Mouse (Mus musculus) hindbrain, embryonic 12.5 days (tissue): Measurements from ENCODE around the gene Atg2a. TPM values are rescaled to one million over a fixed set of nuclear protein-coding genes. Genes with fewer than 3 reads are reported as not detected.

Source experiments
- ATAC-seq: fragments of 200-750 bp; cut with Nextera tagmentation; 2 replicates; pipeline ENCODE4 v1.8.0; 2017; ENCODE audit warnings: moderate TSS enrichment; ENCODE audit not compliant: low FRiP score
- H3K27ac ChIP-seq: fragments of 300-500 bp; sonication (generic); 2 replicates; pipeline ENCODE4 v1.5.1; 2016; ENCODE audit warnings: mild to moderate bottlenecking
- H3K27me3 ChIP-seq: fragments of 300-500 bp; sonication (generic); 2 replicates; pipeline ENCODE4 v1.6.1; 2016; ENCODE audit warnings: mild to moderate bottlenecking
- H3K36me3 ChIP-seq: fragments of 300-500 bp; sonication (generic); 2 replicates; pipeline ENCODE4 v1.6.1; 2016; ENCODE audit warnings: mild to moderate bottlenecking
- H3K4me1 ChIP-seq: fragments of 300-500 bp; sonication (generic); 2 replicates; pipeline ENCODE4 v1.6.1; 2016
- H3K4me2 ChIP-seq: fragments of 300-500 bp; sonication (generic); replicated peaks from 2 replicates; pipeline ENCODE4 v1.6.1; 2016; ENCODE audit warnings: mild to moderate bottlenecking
- H3K4me3 ChIP-seq: fragments of 300-500 bp; sonication (generic); 2 replicates; pipeline ENCODE4 v1.5.1; 2016; ENCODE audit warnings: mild to moderate bottlenecking
- H3K9ac ChIP-seq: fragments of 300-500 bp; sonication (generic); 2 replicates; pipeline ENCODE4 v1.6.1; 2016; ENCODE audit warnings: mild to moderate bottlenecking, moderate library complexity
- H3K9me3 ChIP-seq: fragments of 300-500 bp; sonication (generic); replicated peaks from 2 replicates; pipeline ENCODE4 v1.6.1; 2016; ENCODE audit warnings: mild to moderate bottlenecking
- WGBS: fragments of 180-500 bp; shearing (Covaris S2); methylation state at CpG from one replicate; pipeline ENCODE4 v1.1.7; 2016; 5-methylcytosine and 5-hydroxymethylcytosine counted together
- polyA plus RNA-seq: library from polyadenylated mRNA; unstranded; fragments of >200 nt; fragmentation: Nextera tagmentation; extraction: Ambion mirVana; gene quantifications from 2 replicates; pipeline ENCODE4 v1.2.1, GENCODE M21; 2016

Atg2a gene
- polyA plus RNA-seq, 1 experiment from 2014 or later: 15.4 TPM

DNA sequence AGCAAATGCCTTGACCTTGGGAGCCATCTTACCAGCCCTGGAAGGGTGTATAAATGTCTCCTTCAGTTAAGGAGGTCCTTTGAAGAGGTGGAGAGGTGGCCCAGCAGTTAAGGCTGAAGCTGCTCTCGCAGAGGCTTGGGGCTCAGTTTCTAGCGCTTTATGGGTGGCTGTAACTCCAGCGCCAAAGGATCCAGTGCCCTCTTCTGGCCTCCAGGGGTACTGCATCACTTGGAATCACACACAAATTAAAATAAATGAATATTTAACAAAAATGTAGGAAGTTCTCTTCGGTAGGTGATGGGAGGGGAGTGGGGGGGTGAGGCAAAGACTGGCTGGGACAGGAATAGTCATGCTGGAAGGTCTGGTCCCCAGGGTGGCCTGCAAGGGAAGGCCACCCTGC, 19.5 kb downstream of the Atg2a start:
- peaks cover 64% of the 10 kb centered on the region for H3K36me3 ChIP-seq
- 81% methylated on average over 4 of the region's 4 CpGs for WGBS

GRCm38 (mm10) chr19:6261379-6261778, 19.9 kb downstream of the Atg2a start:
- no peaks in the 10 kb centered on the region for H3K9me3 ChIP-seq
- no peaks in the 10 kb centered on the region for H3K4me1 ChIP-seq
- H3K27ac ChIP-seq: no peak overlapping the region
- ATAC-seq: no peak
- H3K9ac ChIP-seq: no peak overlapping the region
- no peak overlapping the region for H3K4me3 ChIP-seq
- H3K36me3 ChIP-seq: peaks cover 60% of the 10 kb centered on the region
- H3K4me2 ChIP-seq: no peak overlapping the region
- H3K27me3 ChIP-seq: no peaks in the 10 kb centered on the region
- whole genome bisulfite sequencing: 93% methylated on average over 14 of the region's 14 CpGs

More for the DNA sequence above, 19.5 kb downstream of the Atg2a start:
- no peak for ATAC-seq
- Histone ChIP-seq H3K27me3 (no peaks in the 10 kb centered on the region), H3K4me2 (no peak overlapping the region), H3K9ac (no peak overlapping the region), H3K9me3 (no peaks in the 10 kb centered on the region), H3K27ac (no peak overlapping the region), H3K4me1 (no peaks in the 10 kb centered on the region), H3K4me3 (no peak overlapping the region)

DNA sequence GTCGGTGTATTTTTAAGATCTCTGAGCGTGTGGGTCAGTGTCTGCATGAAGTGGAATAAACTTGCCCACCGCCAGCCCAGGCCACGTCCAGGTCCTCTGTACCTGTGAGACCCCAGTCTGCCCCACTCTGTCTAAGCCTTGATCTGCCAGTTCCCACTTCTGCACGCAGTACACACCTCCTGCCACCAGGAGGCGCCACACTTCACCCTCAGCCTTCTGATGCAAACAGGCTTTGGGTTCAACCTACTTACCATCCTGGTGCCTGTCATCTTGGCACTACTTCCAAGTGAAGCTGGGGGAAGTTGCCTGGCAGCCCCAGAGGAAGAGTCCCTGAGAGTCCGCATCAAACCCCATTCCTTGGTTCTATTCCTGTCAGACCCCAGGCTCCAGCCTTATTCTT, 20.8 kb downstream of the Atg2a start:
- Histone ChIP-seq H3K4me3 (no peak overlapping the region), H3K27ac (no peak overlapping the region), H3K4me1 (no peaks in the 10 kb centered on the region), H3K9me3 (no peaks in the 10 kb centered on the region), H3K4me2 (no peak overlapping the region), H3K27me3 (no peaks in the 10 kb centered on the region), H3K9ac (no peak overlapping the region), H3K36me3 (peaks cover 51% of the 10 kb centered on the region)
- no peak for ATAC-seq
- 60% methylated on average over 7 of the region's 7 CpGs for WGBS

DNA sequence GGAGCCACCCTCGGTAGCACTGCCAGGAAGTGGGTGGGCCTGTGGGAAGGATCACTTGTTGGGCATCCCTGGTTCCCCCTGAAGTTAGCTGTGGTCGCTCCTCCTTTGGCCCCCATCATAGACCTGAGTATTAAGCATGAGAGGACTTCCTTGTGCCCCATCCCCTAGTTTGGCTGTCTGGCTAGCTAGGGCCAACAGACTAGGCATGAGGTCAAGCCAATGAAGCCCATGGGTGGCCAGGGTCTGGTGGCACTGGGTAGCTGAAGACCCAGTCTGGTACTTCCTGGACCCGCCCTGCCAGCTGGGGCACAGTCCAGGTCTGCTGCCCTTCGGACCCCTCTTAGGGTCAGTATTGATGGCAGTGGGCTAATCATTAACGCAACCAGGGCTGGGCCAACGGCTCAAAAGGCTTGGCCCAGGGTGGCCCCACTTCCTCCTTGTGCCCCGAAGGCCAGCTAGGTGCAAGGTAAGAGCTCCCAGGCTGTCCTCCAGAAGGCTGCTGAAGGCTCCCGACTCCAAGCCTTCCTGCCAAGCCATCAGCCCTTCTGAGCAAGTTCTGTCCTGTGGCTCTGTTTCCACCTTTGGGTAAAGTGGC, 21.5 kb downstream of the Atg2a start:
- Histone ChIP-seq H3K36me3 (peaks cover 44% of the 10 kb centered on the region), H3K4me2 (no peak overlapping the region), H3K9ac (no peak overlapping the region), H3K4me3 (no peak overlapping the region), H3K27me3 (no peaks in the 10 kb centered on the region), H3K27ac (no peak overlapping the region), H3K4me1 (no peaks in the 10 kb centered on the region), H3K9me3 (no peaks in the 10 kb centered on the region)
- WGBS: 83% methylated on average over 8 of the region's 8 CpGs
- no peak for ATAC-seq

GRCm38 (mm10) chr19:6264200-6264599, 22.7 kb downstream of the Atg2a start:
- H3K9ac ChIP-seq: no peak overlapping the region
- ATAC-seq: no peak
- H3K27ac ChIP-seq: no peak overlapping the region
- no peaks in the 10 kb centered on the region for H3K9me3 ChIP-seq
- H3K27me3 ChIP-seq: no peaks in the 10 kb centered on the region
- no peak overlapping the region for H3K4me2 ChIP-seq
- 0 out of 2 replicates have a peak, but pooled peaks cover 2% of the 10 kb centered on the region for H3K4me1 ChIP-seq
- WGBS: 82% methylated on average over 9 of the region's 9 CpGs
- H3K36me3 ChIP-seq: peaks cover 32% of the 10 kb centered on the region
- H3K4me3 ChIP-seq: no peak overlapping the region

DNA sequence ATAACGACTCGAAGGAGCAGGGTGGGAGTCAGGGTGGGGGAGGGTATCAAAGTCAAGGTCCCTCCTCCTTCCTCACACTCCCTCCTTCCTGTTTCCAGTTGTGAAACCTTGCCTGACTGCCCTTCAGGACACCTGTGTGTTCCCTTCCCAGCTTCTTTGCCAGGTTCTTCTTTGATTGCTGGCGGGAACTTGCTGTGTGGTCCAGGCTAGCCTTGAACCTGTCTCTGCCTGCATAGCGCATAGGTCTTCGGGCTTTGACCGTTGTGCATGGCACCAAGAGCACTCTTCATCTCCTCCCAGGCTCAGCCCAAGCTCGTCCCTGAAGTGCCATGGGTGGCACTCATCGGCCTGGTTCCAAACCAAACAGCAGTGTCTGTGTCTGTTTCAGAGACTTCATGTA, 23.5 kb downstream of the Atg2a start:
- Histone ChIP-seq H3K4me2 (no peak overlapping the region), H3K9ac (no peak overlapping the region), H3K9me3 (no peaks in the 10 kb centered on the region), H3K36me3 (peaks cover 27% of the 10 kb centered on the region), H3K27me3 (no peaks in the 10 kb centered on the region), H3K4me1 (0 out of 2 replicates have a peak, but pooled peaks cover 2% of the 10 kb centered on the region), H3K27ac (no peak overlapping the region), H3K4me3 (no peak overlapping the region)
- WGBS: 83% methylated on average over 8 of the region's 8 CpGs
- no peak for ATAC-seq

DNA sequence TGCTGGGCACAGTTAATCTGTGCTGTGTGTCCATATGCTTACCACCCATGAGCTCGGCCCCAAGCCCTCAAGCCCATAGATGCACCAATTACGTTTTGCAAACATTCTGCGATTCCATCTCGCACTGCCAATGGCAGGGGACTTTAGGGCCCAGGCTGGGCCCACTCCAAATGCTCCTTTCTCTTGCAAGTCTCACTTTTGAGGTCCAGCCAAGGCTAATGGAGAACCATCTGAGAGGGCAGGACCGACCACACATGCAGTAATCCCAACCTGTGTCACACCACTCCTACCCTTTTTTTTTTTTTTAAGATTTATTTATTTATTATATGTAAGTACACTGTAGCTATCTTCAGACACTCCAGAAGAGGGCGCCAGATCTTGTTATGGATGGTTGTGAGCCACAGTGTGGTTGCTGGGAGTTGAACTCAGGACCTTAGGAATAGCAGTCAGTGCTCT, 24.3 kb downstream of the Atg2a start:
- Histone ChIP-seq H3K27ac (no peak overlapping the region), H3K27me3 (0 out of 2 replicates have a peak, but pooled peaks cover under 1% of the 10 kb centered on the region)
- 70% methylated on average over 6 of the region's 6 CpGs for WGBS

DNA sequence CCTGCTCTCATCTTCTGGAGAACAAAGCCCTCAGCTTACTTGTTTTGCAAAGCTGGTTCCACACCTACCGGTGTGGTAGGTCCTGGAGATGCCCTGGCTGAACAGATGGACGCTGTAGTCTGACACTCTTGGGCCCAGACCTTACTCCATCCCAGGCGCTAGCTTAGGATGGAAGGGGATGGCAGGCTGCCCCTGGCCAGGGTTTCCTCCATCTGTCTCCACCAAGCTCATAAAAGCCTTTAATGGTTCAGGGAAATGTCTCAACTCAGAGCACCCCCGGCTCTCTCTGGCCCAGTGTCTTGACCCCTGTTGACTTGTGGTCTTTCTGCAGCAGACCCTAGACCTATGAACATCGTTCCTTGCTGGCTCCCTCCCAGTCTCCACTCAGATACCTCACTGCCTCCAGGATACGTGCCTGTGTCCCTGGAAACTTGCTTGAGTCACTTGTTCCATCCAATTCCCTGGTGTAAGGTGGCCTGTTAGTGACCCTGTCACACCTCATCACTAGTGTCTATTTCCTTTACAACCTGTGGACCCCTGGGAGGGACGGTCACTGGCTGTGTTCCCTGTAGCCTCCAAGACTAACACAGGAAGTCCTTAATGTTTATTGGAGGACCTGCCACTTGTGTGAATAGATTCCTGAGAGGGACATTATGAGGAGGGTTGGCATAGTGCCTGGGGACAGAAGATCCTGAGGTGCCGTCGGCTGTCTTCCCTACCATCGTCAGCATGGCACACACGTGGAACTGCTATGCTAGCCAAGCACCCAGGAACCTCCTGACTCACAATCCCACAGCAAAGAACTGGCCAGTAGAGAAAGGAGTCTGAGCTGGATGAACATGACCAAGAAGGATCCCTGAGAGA, 26.1 kb downstream of the Atg2a start:
- no peak overlapping the region for H3K9ac ChIP-seq
- 78% methylated on average over 11 of the region's 11 CpGs for WGBS

More for the DNA sequence above, 24.3 kb downstream of the Atg2a start:
- peaks cover 19% of the 10 kb centered on the region for H3K36me3 ChIP-seq
- no peak overlapping the region for H3K9ac ChIP-seq
- ATAC-seq: no peak
- no peak overlapping the region for H3K4me3 ChIP-seq
- H3K9me3 ChIP-seq: no peaks in the 10 kb centered on the region
- 0 out of 2 replicates have a peak, but pooled peaks cover 2% of the 10 kb centered on the region for H3K4me1 ChIP-seq
- H3K4me2 ChIP-seq: no peak overlapping the region

GRCm38 (mm10) chr19:6268170-6268528, 26.7 kb downstream of the Atg2a start:
- Histone ChIP-seq H3K4me3 (no peak overlapping the region), H3K36me3 (no peaks in the 10 kb centered on the region), H3K4me2 (no peak overlapping the region), H3K27ac (no peak overlapping the region), H3K27me3 (0 out of 2 replicates have a peak, but pooled peaks cover 4% of the 10 kb centered on the region), H3K9ac (no peak overlapping the region), H3K9me3 (no peaks in the 10 kb centered on the region), H3K4me1 (0 out of 2 replicates have a peak, but pooled peaks cover 2% of the 10 kb centered on the region)
- peak; percentile 66 for ATAC-seq
- 17% methylated on average over 8 of the region's 8 CpGs for WGBS

More for the DNA sequence above, 26.1 kb downstream of the Atg2a start:
- no peaks in the 10 kb centered on the region for H3K9me3 ChIP-seq
- ATAC-seq: peak; percentile 34
- 0 out of 2 replicates have a peak, but pooled peaks cover 2% of the 10 kb centered on the region for H3K4me1 ChIP-seq
- 0 out of 2 replicates have a peak, but pooled peaks cover under 1% of the 10 kb centered on the region for H3K36me3 ChIP-seq
- no peak overlapping the region for H3K27ac ChIP-seq
- H3K4me2 ChIP-seq: no peak overlapping the region
- H3K27me3 ChIP-seq: 0 out of 2 replicates have a peak, but pooled peaks cover 4% of the 10 kb centered on the region
- H3K4me3 ChIP-seq: no peak overlapping the region

DNA sequence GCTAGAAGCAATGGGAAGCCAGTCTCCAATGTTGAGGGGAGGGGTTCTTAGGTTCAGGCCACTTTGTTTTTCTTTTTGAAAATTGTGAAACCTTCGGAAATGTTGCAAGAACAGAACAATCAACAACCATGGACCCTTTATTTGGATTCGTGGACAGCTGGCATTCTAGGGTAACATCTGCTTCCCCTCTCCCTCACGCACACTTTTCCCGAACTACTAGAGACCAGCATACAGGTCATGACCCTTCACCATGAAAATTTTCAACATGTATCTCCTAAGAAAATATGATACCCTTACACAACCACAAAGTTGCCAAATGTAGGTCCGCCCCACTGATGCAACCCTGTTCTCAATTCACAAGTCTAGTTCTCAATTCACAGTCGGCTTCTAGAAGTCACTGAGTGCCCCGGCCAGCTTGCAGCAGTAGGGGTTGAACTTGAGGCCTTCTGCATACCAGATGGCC, 27.2 kb downstream of the Atg2a start:
- H3K9me3 ChIP-seq: no peaks in the 10 kb centered on the region
- H3K27ac ChIP-seq: no peak overlapping the region
- no peak for ATAC-seq
- H3K4me3 ChIP-seq: no peak overlapping the region
- no peaks in the 10 kb centered on the region for H3K36me3 ChIP-seq
- H3K27me3 ChIP-seq: 0 out of 2 replicates have a peak, but pooled peaks cover 4% of the 10 kb centered on the region
- no peak overlapping the region for H3K9ac ChIP-seq
- WGBS: 83% methylated on average over 7 of the region's 7 CpGs
- H3K4me2 ChIP-seq: no peak overlapping the region
- 0 out of 2 replicates have a peak, but pooled peaks cover 2% of the 10 kb centered on the region for H3K4me1 ChIP-seq

- 0 out of 2 replicates have a peak, but pooled peaks cover 2% of the 10 kb centered on the region for H3K4me1 ChIP-seq
- no peaks in the 10 kb centered on the region for H3K36me3 ChIP-seq
- H3K27me3 ChIP-seq: 0 out of 2 replicates have a peak, but pooled peaks cover 4% of the 10 kb centered on the region
- no peak overlapping the region for H3K27ac ChIP-seq
- H3K9me3 ChIP-seq: no peaks in the 10 kb centered on the region
- no peak overlapping the region for H3K4me3 ChIP-seq
- no peak overlapping the region for H3K9ac ChIP-seq
- H3K4me2 ChIP-seq: no peak overlapping the region
- 87% methylated on average over 8 of the region's 8 CpGs for WGBS
- no peak for ATAC-seq
Measured at GRCm38 (mm10) chr19:6269798-6270475, 28.5 kb downstream of the Atg2a start.

GRCm38 (mm10) chr19:6270661-6271060, 29.2 kb downstream of the Atg2a start:
- Histone ChIP-seq H3K27ac (no peak overlapping the region), H3K27me3 (0 out of 2 replicates have a peak, but pooled peaks cover 4% of the 10 kb centered on the region), H3K9me3 (no peaks in the 10 kb centered on the region), H3K9ac (no peak overlapping the region), H3K4me2 (no peak overlapping the region), H3K4me3 (no peak overlapping the region), H3K4me1 (peaks cover 8% of the 10 kb centered on the region), H3K36me3 (no peaks in the 10 kb centered on the region)
- 65% methylated on average over 9 of the region's 9 CpGs for WGBS
- ATAC-seq: no peak
